Mouse (Mus musculus): ENCODE measurements around the gene Ifnar2. TPM values are rescaled to one million over a fixed set of nuclear protein-coding genes. Genes with fewer than 3 reads are reported as not detected.

The Ifnar2 gene
- polyA plus RNA-seq, 1 experiment from 2014 or later = 107 TPM

GRCm38 (mm10) chr16:91406585-91407220 is 34.1 kb downstream of the Ifnar2 start:
- DNase-seq (no peak), ATAC-seq (peak; percentile 55)
- Histone ChIP-seq H3K9me3 (ENCODE audit: low read length) (no peaks in the 10 kb centered on the region), H3K36me3 (replicated peaks; ENCODE audit: insufficient read depth, low read length) (peaks cover 36% of the 10 kb centered on the region), H3K4me1 (ENCODE audit: insufficient read depth) (peaks cover 41% of the 10 kb centered on the region), H3K4me2 (ENCODE audit: low read depth, low read length) (peak overlapping the region; percentile 86), H3K27me3 (ENCODE audit: insufficient read depth, low read length) (no peaks in the 10 kb centered on the region), H3K4me3 (ENCODE audit: low read depth, low read length) (peak overlapping the region; percentile 86), H3K9ac (replicated peaks) (peak overlapping the region; percentile 89), H3K27ac (ENCODE audit: low read depth) (peak overlapping the region; percentile 96)
- WGBS (ENCODE audit: insufficient replicate concordance) = under 1% methylated on average over 13 of the region's 13 CpGs
- 0 out of 2 replicates have a peak, but pooled peaks have one; percentile 14 for TF ChIP-seq CTCF (IDR thresholded peaks at IDR 0.05; ENCODE audit: low read depth)
- TF ChIP-seq EP300 (IDR thresholded peaks at IDR 0.05; ENCODE audit: low read depth) = no peak

- Histone ChIP-seq H3K9ac (replicated peaks) (no peak overlapping the region), H3K4me1 (ENCODE audit: insufficient read depth) (peaks cover 67% of the 10 kb centered on the region), H3K27ac (ENCODE audit: low read depth) (peak overlapping the region; percentile 75), H3K27me3 (ENCODE audit: insufficient read depth, low read length) (no peaks in the 10 kb centered on the region), H3K4me3 (ENCODE audit: low read depth, low read length) (no peak overlapping the region), H3K4me2 (ENCODE audit: low read depth, low read length) (no peak overlapping the region), H3K36me3 (replicated peaks; ENCODE audit: insufficient read depth, low read length) (peaks cover 70% of the 10 kb centered on the region), H3K9me3 (ENCODE audit: low read length) (no peaks in the 10 kb centered on the region)
- TF ChIP-seq EP300 (IDR thresholded peaks at IDR 0.05; ENCODE audit: low read depth) (peak; percentile 26; the same call in 1 of the 2 replicates), CTCF (IDR thresholded peaks at IDR 0.05; ENCODE audit: low read depth) (no peak)
- 40% methylated on average over 12 of the region's 12 CpGs for WGBS (ENCODE audit: insufficient replicate concordance)
- ATAC-seq (peak; percentile 32), DNase-seq (peak; percentile 34)
These were observed 40.7 kb downstream of the Ifnar2 start for GRCm38 (mm10) chr16:91413102-91413844.

GRCm38 (mm10) chr16:91415391-91416189 is 43.0 kb downstream of the Ifnar2 start:
- Histone ChIP-seq H3K4me2 (ENCODE audit: low read depth, low read length) (no peak overlapping the region), H3K4me3 (ENCODE audit: low read depth, low read length) (no peak overlapping the region), H3K27ac (ENCODE audit: low read depth) (peak overlapping the region; percentile 51), H3K4me1 (ENCODE audit: insufficient read depth) (peaks cover 46% of the 10 kb centered on the region), H3K36me3 (replicated peaks; ENCODE audit: insufficient read depth, low read length) (peaks cover 83% of the 10 kb centered on the region), H3K27me3 (ENCODE audit: insufficient read depth, low read length) (no peaks in the 10 kb centered on the region), H3K9me3 (ENCODE audit: low read length) (no peaks in the 10 kb centered on the region), H3K9ac (replicated peaks) (no peak overlapping the region)
- TF ChIP-seq CTCF (IDR thresholded peaks at IDR 0.05; ENCODE audit: low read depth) (no peak), EP300 (IDR thresholded peaks at IDR 0.05; ENCODE audit: low read depth) (no peak)
- ATAC-seq (peak; percentile 18; the same call in 1 of the 2 replicates), DNase-seq (no peak)
- 56% methylated on average over 9 of the region's 9 CpGs for WGBS (ENCODE audit: insufficient replicate concordance)

- no peak for ATAC-seq
- peaks cover 39% of the 10 kb centered on the region for H3K4me1 ChIP-seq (ENCODE audit: insufficient read depth)
- H3K4me3 ChIP-seq (ENCODE audit: low read depth, low read length) = no peak overlapping the region
- H3K27me3 ChIP-seq (ENCODE audit: insufficient read depth, low read length) = no peaks in the 10 kb centered on the region
- H3K4me2 ChIP-seq (ENCODE audit: low read depth, low read length) = peak overlapping the region; percentile 40; the same call in 1 of the 2 replicates
- H3K36me3 ChIP-seq (replicated peaks; ENCODE audit: insufficient read depth, low read length) = peaks cover 87% of the 10 kb centered on the region
- H3K9ac ChIP-seq (replicated peaks) = no peak overlapping the region
- H3K9me3 ChIP-seq (ENCODE audit: low read length) = no peaks in the 10 kb centered on the region
- no peak for TF ChIP-seq EP300 (IDR thresholded peaks at IDR 0.05; ENCODE audit: low read depth)
- TF ChIP-seq CTCF (IDR thresholded peaks at IDR 0.05; ENCODE audit: low read depth) = no peak
- DNase-seq = no peak
- 91% methylated on average over 6 of the region's 6 CpGs for WGBS (ENCODE audit: insufficient replicate concordance)
- peak overlapping the region; percentile 55 for H3K27ac ChIP-seq (ENCODE audit: low read depth)
These were observed 43.8 kb downstream of the Ifnar2 start for GRCm38 (mm10) chr16:91416357-91416756.

- TF ChIP-seq EP300 (IDR thresholded peaks at IDR 0.05; ENCODE audit: low read depth) (no peak), CTCF (IDR thresholded peaks at IDR 0.05; ENCODE audit: low read depth) (no peak)
- peak; percentile 66 for ATAC-seq
These were observed 44.4 kb downstream of the Ifnar2 start for GRCm38 (mm10) chr16:91416938-91417337.

DNA sequence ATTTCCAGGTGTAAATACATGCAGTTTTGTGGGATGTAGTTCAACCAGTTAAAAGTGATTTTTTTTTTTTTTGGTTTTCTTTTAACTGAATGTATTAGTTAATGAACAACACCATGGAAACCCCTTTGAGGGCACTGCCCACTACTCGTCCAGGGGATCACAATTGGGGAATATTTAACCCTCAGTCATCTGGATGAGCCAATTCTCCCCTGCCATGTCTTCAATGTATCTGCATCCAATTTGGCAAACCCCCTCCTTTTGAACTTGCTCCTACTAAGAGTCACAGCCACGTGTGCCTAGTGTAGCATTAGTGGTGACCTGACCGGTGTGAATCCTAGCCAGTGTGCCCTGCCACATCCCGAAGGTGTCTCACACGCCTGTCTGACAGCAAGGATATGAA is 45.9 kb downstream of the Ifnar2 start:
- Histone ChIP-seq H3K4me3 (ENCODE audit: low read depth, low read length) (no peak overlapping the region), H3K36me3 (replicated peaks; ENCODE audit: insufficient read depth, low read length) (peaks cover 88% of the 10 kb centered on the region), H3K9ac (replicated peaks) (no peak overlapping the region), H3K4me2 (ENCODE audit: low read depth, low read length) (no peak overlapping the region), H3K4me1 (ENCODE audit: insufficient read depth) (peaks cover 22% of the 10 kb centered on the region), H3K27ac (ENCODE audit: low read depth) (no peak overlapping the region), H3K9me3 (ENCODE audit: low read length) (no peaks in the 10 kb centered on the region), H3K27me3 (ENCODE audit: insufficient read depth, low read length) (no peaks in the 10 kb centered on the region)
- 72% methylated on average over 5 of the region's 5 CpGs for WGBS (ENCODE audit: insufficient replicate concordance)
- DNase-seq = no peak
- no peak for ATAC-seq
- TF ChIP-seq EP300 (IDR thresholded peaks at IDR 0.05; ENCODE audit: low read depth) = no peak
- TF ChIP-seq CTCF (IDR thresholded peaks at IDR 0.05; ENCODE audit: low read depth) = no peak

More at GRCm38 (mm10) chr16:91416938-91417337, 44.4 kb downstream of the Ifnar2 start:
- DNase-seq = peak; percentile 28
- no peak overlapping the region for H3K4me3 ChIP-seq (ENCODE audit: low read depth, low read length)
- H3K27me3 ChIP-seq (ENCODE audit: insufficient read depth, low read length) = no peaks in the 10 kb centered on the region
- 52% methylated on average over 7 of the region's 7 CpGs for WGBS (ENCODE audit: insufficient replicate concordance)
- peak overlapping the region; percentile 40 for H3K4me2 ChIP-seq (ENCODE audit: low read depth, low read length)
- peak overlapping the region; percentile 55 for H3K27ac ChIP-seq (ENCODE audit: low read depth)
- H3K4me1 ChIP-seq (ENCODE audit: insufficient read depth) = peaks cover 37% of the 10 kb centered on the region
- H3K36me3 ChIP-seq (replicated peaks; ENCODE audit: insufficient read depth, low read length) = peaks cover 89% of the 10 kb centered on the region
- no peak overlapping the region for H3K9ac ChIP-seq (replicated peaks)
- no peaks in the 10 kb centered on the region for H3K9me3 ChIP-seq (ENCODE audit: low read length)
